Mouse (Mus musculus): ENCODE measurements around the gene Serpina9. TPM values are rescaled to one million over a fixed set of nuclear protein-coding genes. Genes with fewer than 3 reads are reported as not detected.

Serpina9 gene
- not detected in 2 replicates for polyA plus RNA-seq (2011; ENCODE audit: insufficient read depth, insufficient read length, low replicate concordance, missing spikeins)

DNA sequence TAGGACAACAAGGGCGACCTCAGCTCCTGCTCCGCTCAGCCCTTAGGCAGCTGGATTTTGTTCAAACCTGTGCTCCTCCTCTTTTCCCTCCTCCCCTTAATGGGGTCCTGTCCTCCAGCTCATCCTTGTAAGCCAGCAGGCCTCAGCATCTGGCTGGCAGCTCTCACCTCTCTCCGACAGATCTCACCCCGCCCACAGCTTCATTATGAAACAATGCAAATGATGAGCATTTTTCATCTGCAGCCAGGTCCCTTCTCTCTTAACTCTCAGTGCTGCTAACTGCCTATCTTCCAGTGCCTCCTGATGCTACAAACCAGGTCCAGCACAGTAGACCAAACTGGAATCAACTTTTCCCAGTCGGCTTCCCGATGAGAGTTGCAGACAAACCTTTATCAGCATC is at the start of gene Serpina9:
Serpina9 (minus strand) TSS at position 136 of the 400 bp plus-strand sequence.
- WGBS: 78% methylated on average over 6 of the region's 6 CpGs
- TF ChIP-seq POLR2A (IDR thresholded peaks at IDR 0.05; ENCODE audit: borderline replicate concordance, control insufficient read depth, low read depth, low read length) (no peak), CTCF (IDR thresholded peaks at IDR 0.05; ENCODE audit: control insufficient read depth, insufficient read depth, low read length) (no peak)
- Histone ChIP-seq H3K4me3 (replicated peaks; ENCODE audit: control insufficient read depth, low read depth, low read length) (no peak within 1 kb of the TSS), H3K4me1 (ENCODE audit: control insufficient read depth, insufficient read depth, low read length) (no peaks in the 10 kb centered on the region), H3K27ac (ENCODE audit: control insufficient read depth, insufficient read depth, low read depth, low read length, poor library complexity) (no peak within 1 kb of the TSS)

DNA sequence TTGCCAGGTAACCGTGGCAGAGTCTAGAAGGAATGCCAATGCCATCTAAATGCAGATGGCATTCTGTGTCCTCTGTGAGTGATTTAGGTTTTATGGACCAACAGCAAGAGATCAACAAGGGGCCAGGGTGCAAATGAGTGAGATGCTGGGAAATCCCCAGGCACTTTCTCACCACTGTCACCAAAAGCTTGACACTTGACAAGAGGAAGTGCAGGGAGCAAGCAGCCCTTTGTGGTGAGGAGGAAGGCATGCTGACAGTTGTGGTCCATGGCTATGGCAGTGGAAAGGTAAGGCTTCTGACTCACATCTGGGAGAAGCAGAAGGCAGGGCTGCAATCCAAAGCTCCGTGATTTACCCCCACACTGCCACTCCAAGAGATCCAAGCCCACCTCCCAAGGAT is 48.3 kb upstream of the Serpina9 start:
- H3K4me3 ChIP-seq (replicated peaks; ENCODE audit: control insufficient read depth, low read depth, low read length): no peak overlapping the region
- H3K27ac ChIP-seq (ENCODE audit: control insufficient read depth, insufficient read depth, low read depth, low read length, poor library complexity): no peak overlapping the region
- H3K4me1 ChIP-seq (ENCODE audit: control insufficient read depth, insufficient read depth, low read length): no peaks in the 10 kb centered on the region
- WGBS: 7% methylated on average over 2 of the region's 2 CpGs
- no peak for TF ChIP-seq CTCF (IDR thresholded peaks at IDR 0.05; ENCODE audit: control insufficient read depth, insufficient read depth, low read length)
- no peak for TF ChIP-seq POLR2A (IDR thresholded peaks at IDR 0.05; ENCODE audit: borderline replicate concordance, control insufficient read depth, low read depth, low read length)

- WGBS: 65% methylated on average over 6 of the region's 6 CpGs
These were observed 46.6 kb upstream of the Serpina9 start for GRCm38 (mm10) chr12:104060126-104060525.

GRCm38 (mm10) chr12:104057531-104057930 is 44.0 kb upstream of the Serpina9 start:
- Histone ChIP-seq H3K4me3 (replicated peaks; ENCODE audit: control insufficient read depth, low read depth, low read length) (no peak overlapping the region), H3K27ac (ENCODE audit: control insufficient read depth, insufficient read depth, low read depth, low read length, poor library complexity) (peak overlapping the region; percentile 17; the same call in 1 of the 2 replicates), H3K4me1 (ENCODE audit: control insufficient read depth, insufficient read depth, low read length) (no peaks in the 10 kb centered on the region)
- WGBS: 84% methylated on average over 7 of the region's 7 CpGs
- TF ChIP-seq CTCF (IDR thresholded peaks at IDR 0.05; ENCODE audit: control insufficient read depth, insufficient read depth, low read length) (no peak), POLR2A (IDR thresholded peaks at IDR 0.05; ENCODE audit: borderline replicate concordance, control insufficient read depth, low read depth, low read length) (no peak)

More at GRCm38 (mm10) chr12:104060126-104060525, 46.6 kb upstream of the Serpina9 start:
- no peaks in the 10 kb centered on the region for H3K4me1 ChIP-seq (ENCODE audit: control insufficient read depth, insufficient read depth, low read length)
- TF ChIP-seq POLR2A (IDR thresholded peaks at IDR 0.05; ENCODE audit: borderline replicate concordance, control insufficient read depth, low read depth, low read length) (no peak), CTCF (IDR thresholded peaks at IDR 0.05; ENCODE audit: control insufficient read depth, insufficient read depth, low read length) (no peak)
- H3K27ac ChIP-seq (ENCODE audit: control insufficient read depth, insufficient read depth, low read depth, low read length, poor library complexity): no peak overlapping the region
- no peak overlapping the region for H3K4me3 ChIP-seq (replicated peaks; ENCODE audit: control insufficient read depth, low read depth, low read length)

DNA sequence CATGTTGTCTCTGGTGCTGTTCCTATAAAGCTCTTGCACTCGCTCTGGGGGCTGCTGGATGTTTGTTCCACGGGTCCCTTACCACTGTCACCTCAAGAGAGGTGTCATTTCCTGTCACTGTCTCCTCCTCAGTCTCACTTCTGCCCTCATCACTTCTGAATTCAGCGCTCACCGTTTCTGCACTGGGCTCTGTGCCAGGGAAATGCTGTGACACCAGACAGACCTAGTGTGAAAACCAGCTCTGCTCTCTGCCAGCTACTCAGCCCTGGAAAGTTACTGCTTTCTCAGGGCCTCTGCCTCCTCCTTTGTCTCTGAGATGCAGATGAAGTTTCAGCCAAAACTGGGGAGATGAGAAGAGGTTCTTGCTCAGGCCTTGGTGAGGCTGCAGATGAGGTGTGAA is 43.5 kb upstream of the Serpina9 start:
- H3K4me3 ChIP-seq (replicated peaks; ENCODE audit: control insufficient read depth, low read depth, low read length): no peak overlapping the region
- TF ChIP-seq CTCF (IDR thresholded peaks at IDR 0.05; ENCODE audit: control insufficient read depth, insufficient read depth, low read length) (no peak), POLR2A (IDR thresholded peaks at IDR 0.05; ENCODE audit: borderline replicate concordance, control insufficient read depth, low read depth, low read length) (no peak)
- no peak overlapping the region for H3K27ac ChIP-seq (ENCODE audit: control insufficient read depth, insufficient read depth, low read depth, low read length, poor library complexity)
- no peaks in the 10 kb centered on the region for H3K4me1 ChIP-seq (ENCODE audit: control insufficient read depth, insufficient read depth, low read length)
- WGBS: 8% methylated on average over 4 of the region's 4 CpGs

DNA sequence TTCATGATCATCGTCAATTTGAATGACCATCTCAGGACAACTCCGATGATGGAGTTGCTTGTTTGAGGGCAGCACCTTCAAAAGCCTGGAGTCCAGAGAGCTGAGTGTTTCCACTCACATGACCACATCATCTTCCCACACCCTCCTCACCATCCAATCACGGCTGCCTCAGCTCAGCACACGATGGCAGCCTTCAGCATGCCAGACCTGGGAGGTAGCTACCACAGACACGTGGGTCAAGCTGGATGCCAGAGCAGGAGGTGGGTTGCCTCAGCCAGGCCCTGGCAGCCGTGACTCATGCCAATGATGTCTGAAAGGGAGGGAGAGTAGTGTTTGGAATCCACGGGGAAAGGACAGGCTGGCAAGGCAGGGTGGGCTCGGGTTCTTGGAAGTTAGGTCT is 42.2 kb upstream of the Serpina9 start:
- H3K27ac ChIP-seq (ENCODE audit: control insufficient read depth, insufficient read depth, low read depth, low read length, poor library complexity): no peak overlapping the region
- 70% methylated on average over 8 of the region's 8 CpGs for WGBS
- H3K4me3 ChIP-seq (replicated peaks; ENCODE audit: control insufficient read depth, low read depth, low read length): no peak overlapping the region
- H3K4me1 ChIP-seq (ENCODE audit: control insufficient read depth, insufficient read depth, low read length): no peaks in the 10 kb centered on the region
- TF ChIP-seq POLR2A (IDR thresholded peaks at IDR 0.05; ENCODE audit: borderline replicate concordance, control insufficient read depth, low read depth, low read length) (no peak), CTCF (IDR thresholded peaks at IDR 0.05; ENCODE audit: control insufficient read depth, insufficient read depth, low read length) (no peak)

- no peak overlapping the region for H3K4me3 ChIP-seq (replicated peaks; ENCODE audit: control insufficient read depth, low read depth, low read length)
- no peak overlapping the region for H3K27ac ChIP-seq (ENCODE audit: control insufficient read depth, insufficient read depth, low read depth, low read length, poor library complexity)
- no peaks in the 10 kb centered on the region for H3K4me1 ChIP-seq (ENCODE audit: control insufficient read depth, insufficient read depth, low read length)
- TF ChIP-seq CTCF (IDR thresholded peaks at IDR 0.05; ENCODE audit: control insufficient read depth, insufficient read depth, low read length): no peak
- no peak for TF ChIP-seq POLR2A (IDR thresholded peaks at IDR 0.05; ENCODE audit: borderline replicate concordance, control insufficient read depth, low read depth, low read length)
- whole genome bisulfite sequencing: 68% methylated on average over 1 of the region's 1 CpGs
These were observed 40.4 kb upstream of the Serpina9 start for GRCm38 (mm10) chr12:104053995-104054394.

DNA sequence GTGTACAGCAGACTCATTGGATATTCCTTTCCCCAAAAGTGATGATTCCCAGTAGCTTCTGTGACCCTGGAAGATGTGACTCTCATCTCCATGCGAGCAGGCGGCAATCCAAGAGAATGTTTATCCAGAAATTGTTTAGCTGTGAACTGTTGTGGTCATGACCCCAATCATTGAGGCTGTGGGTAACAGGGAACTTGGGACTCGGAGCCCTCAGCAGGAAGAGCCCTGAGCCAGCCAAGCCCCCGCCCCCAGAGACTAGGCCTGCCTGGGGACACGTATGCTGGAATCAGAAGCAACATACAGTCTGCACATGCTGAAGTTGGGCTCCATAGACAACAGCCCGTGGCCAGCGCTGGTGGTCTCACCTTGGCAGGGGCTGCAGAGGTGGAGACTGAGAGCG is 32.2 kb upstream of the Serpina9 start:
- TF ChIP-seq CTCF (IDR thresholded peaks at IDR 0.05; ENCODE audit: control insufficient read depth, insufficient read depth, low read length) (no peak), POLR2A (IDR thresholded peaks at IDR 0.05; ENCODE audit: borderline replicate concordance, control insufficient read depth, low read depth, low read length) (no peak)
- Histone ChIP-seq H3K4me1 (ENCODE audit: control insufficient read depth, insufficient read depth, low read length) (no peaks in the 10 kb centered on the region), H3K27ac (ENCODE audit: control insufficient read depth, insufficient read depth, low read depth, low read length, poor library complexity) (no peak overlapping the region), H3K4me3 (replicated peaks; ENCODE audit: control insufficient read depth, low read depth, low read length) (no peak overlapping the region)
- WGBS: 80% methylated on average over 8 of the region's 8 CpGs

GRCm38 (mm10) chr12:104044343-104044742 is 30.8 kb upstream of the Serpina9 start, which contains the start of gene Serpina12:
Gene Serpina12 (minus strand): TSS chr12:104044443.
- 65% methylated on average over 7 of the region's 7 CpGs for WGBS
- Histone ChIP-seq H3K27ac (ENCODE audit: control insufficient read depth, insufficient read depth, low read depth, low read length, poor library complexity) (no peak within 1 kb of the TSS), H3K4me1 (ENCODE audit: control insufficient read depth, insufficient read depth, low read length) (no peaks in the 10 kb centered on the region), H3K4me3 (replicated peaks; ENCODE audit: control insufficient read depth, low read depth, low read length) (no peak within 1 kb of the TSS)
- TF ChIP-seq POLR2A (IDR thresholded peaks at IDR 0.05; ENCODE audit: borderline replicate concordance, control insufficient read depth, low read depth, low read length) (no peak), CTCF (IDR thresholded peaks at IDR 0.05; ENCODE audit: control insufficient read depth, insufficient read depth, low read length) (no peak)

All from bone marrow, adult 2 months (tissue).